Mouse (Mus musculus): ENCODE data around the gene Ms4a10.

Ms4a10 gene

DNA sequence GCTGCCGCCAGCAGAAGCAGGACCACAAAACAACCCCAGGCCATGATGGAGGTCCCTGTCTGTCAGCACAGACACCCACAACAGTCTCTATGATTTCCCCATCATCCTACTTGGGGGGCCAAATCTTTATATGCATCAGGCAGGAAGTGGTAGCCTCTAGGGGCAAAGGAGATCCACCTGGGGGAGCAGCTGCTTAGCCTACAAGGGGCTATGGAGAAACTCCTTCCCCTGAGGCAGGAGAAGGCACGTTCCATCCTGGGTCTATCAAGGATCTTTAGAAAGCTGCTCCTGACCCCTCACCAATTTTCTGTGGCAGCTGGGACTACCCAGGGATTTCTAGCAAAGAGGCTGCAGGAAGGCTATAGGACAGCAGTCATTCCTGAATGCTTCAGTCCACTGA lies 53.9 kb downstream of the Ms4a10 start, which contains the start of gene Zp1:
TSS of gene Zp1 (minus strand) at position 101 of the 400 bp plus-strand sequence.
- DNase-seq (ENCODE audit: extremely low read depth, low read depth), result no peak

GRCm38 (mm10) chr19:10918321-10918991 lies 56.0 kb downstream of the Ms4a10 start:
- DNase-seq (ENCODE audit: extremely low read depth, low read depth), result no peak

DNA sequence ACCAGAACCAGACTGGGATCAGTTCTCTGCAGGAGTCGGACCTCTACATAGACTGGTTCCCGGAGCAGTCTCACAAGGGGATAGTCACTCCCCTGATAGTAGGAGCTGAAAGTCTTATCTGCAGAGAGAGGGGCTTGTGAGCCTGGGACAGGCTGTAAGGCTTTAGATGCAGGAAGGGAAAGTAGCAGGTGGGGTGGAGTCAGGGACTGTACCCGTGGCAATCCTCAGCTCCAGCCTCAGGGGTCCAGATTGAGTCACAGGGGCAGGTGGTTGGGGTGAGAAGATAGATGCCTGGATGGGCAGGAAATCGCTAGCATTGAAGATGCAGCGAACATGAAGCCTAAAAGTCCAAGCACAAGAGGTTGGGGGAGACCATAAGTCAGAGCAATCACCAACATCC lies 58.0 kb downstream of the Ms4a10 start:
- no peak for DNase-seq (ENCODE audit: extremely low read depth, low read depth)

DNA sequence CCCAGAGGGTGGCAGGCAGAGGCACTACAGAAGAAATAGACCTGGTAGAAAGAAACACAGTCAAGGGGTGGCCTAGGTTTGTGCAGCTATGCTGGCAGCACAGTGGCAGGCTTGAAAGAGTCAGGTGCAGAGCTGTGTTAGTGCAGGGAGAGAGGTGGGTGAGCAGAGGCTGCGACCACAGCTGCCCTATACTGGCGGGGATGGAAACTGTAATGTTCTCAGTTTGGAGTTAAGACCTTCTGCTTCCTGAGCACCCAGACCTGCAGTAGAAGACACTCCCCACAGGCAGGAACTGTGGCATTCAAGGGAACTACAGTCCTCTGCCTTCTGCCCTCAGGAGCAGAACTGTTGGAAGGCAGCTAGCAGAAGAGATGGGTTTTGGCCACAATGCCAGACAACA lies 59.6 kb downstream of the Ms4a10 start:
- no peak for DNase-seq (ENCODE audit: extremely low read depth, low read depth)

DNA sequence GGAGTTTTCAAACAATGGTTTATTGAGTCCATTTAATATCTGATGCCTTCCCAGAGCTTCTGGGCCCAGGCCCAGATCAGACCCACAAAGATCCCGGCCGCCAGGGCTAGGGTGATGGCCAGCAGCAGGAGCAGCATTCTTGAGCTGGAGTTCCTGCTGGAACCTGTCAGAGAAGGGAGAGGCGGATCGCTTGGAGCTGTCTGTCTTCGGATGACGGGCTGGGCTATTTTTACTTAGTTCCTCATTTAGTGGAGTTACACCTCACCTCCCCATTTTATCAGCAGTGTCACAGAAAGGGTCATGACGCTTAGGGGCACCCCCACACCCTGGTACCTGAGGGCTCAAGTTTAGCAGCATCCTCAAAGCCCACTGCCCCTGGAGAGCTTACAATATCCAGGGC lies 60.2 kb downstream of the Ms4a10 start:
- peak; percentile 67 for DNase-seq (ENCODE audit: extremely low read depth, low read depth)
